Mouse (Mus musculus): ENCODE results near the gene Cenpa. TPM values are rescaled to one million over a fixed set of nuclear protein-coding genes. Genes with fewer than 3 reads are reported as not detected.

Gene Cenpa
- 402 and 439 TPM in 2 replicates for polyA plus RNA-seq (2016; fragmentation: Nextera tagmentation; extraction: Ambion mirVana)

DNA sequence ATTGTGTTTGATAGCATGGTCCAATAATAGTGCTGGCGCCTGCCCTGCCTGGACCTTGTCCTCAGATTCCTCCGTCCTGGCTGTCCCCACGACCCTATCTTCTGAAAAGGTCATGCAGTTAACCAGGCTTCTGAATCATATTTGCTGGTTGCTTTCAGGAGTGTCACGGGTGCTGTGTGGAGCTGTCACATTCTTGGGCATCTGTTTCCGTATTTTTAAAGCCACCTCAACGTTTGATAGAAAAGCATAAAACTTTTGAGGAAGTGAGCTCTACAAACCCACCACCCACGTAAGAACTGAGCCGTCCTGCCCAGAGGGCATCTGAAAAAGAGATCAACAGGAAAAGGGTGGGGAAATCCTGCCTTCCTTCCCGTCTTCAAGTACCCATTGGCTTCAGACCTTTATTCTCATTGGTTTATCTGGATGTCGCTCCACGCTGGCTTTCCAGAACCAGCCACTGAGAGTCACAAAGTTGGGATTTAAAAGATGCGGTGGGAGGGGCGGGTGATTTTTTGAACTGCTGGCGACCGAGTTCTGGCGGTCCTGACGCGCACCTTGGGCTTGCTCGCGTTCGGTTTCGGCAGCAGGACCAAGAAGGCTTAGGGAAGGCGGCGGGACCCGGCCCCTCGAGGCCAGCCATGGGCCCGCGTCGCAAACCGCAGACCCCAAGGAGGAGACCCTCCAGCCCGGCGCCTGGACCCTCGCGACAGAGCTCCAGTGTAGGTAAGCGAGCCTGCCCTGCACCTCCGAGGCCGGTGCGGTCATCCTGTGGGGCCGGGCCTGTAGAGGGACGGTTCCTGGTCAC is at the start of gene Cenpa:
Cenpa (plus strand) TSS at position 387 of the 805 bp plus-strand sequence.
- Histone ChIP-seq H3K4me2 (peak within 1 kb of the TSS; percentile 63), H3K4me3 (replicated peaks) (peak within 1 kb of the TSS; percentile 82), H3K36me3 (peaks cover 28% of the 10 kb centered on the region), H3K4me1 (replicated peaks) (peaks cover 15% of the 10 kb centered on the region), H3K9me3 (no peaks in the 10 kb centered on the region), H3K27ac (peak within 1 kb of the TSS; percentile 89), H3K9ac (replicated peaks) (peak within 1 kb of the TSS; percentile 87), H3K27me3 (no peaks in the 10 kb centered on the region)
- WGBS, result under 1% methylated on average over 40 of the region's 40 CpGs
- ATAC-seq (ENCODE audit: insufficient number of reproducible peaks, insufficient read depth, low FRiP score, low TSS enrichment, low read depth), result peak; percentile 95

- WGBS, result 25% methylated on average over 3 of the region's 3 CpGs
These were observed 49.2 kb upstream of the Cenpa start for GRCm38 (mm10) chr5:30617357-30617756.

GRCm38 (mm10) chr5:30617851-30618250 is 48.7 kb upstream of the Cenpa start:
- Histone ChIP-seq H3K4me1 (replicated peaks) (peaks cover 27% of the 10 kb centered on the region), H3K9me3 (no peaks in the 10 kb centered on the region), H3K36me3 (no peaks in the 10 kb centered on the region), H3K4me3 (replicated peaks) (no peak overlapping the region), H3K27ac (no peak overlapping the region), H3K4me2 (no peak overlapping the region), H3K27me3 (peaks cover 53% of the 10 kb centered on the region), H3K9ac (replicated peaks) (peak overlapping the region; percentile 8; the same call in 1 of the 2 replicates)
- ATAC-seq (ENCODE audit: insufficient number of reproducible peaks, insufficient read depth, low FRiP score, low TSS enrichment, low read depth), result no peak
- 39% methylated on average over 11 of the region's 11 CpGs for WGBS

More at GRCm38 (mm10) chr5:30617357-30617756, 49.2 kb upstream of the Cenpa start:
- Histone ChIP-seq H3K9ac (replicated peaks) (peak overlapping the region; percentile 8; the same call in 1 of the 2 replicates), H3K27ac (no peak overlapping the region), H3K4me2 (no peak overlapping the region), H3K27me3 (peaks cover 48% of the 10 kb centered on the region), H3K36me3 (no peaks in the 10 kb centered on the region), H3K4me3 (replicated peaks) (no peak overlapping the region), H3K9me3 (no peaks in the 10 kb centered on the region), H3K4me1 (replicated peaks) (peaks cover 22% of the 10 kb centered on the region)
- ATAC-seq (ENCODE audit: insufficient number of reproducible peaks, insufficient read depth, low FRiP score, low TSS enrichment, low read depth), result no peak

GRCm38 (mm10) chr5:30618376-30619003 is 48.1 kb upstream of the Cenpa start:
- H3K4me3 ChIP-seq (replicated peaks), result no peak overlapping the region
- H3K4me1 ChIP-seq (replicated peaks), result peaks cover 30% of the 10 kb centered on the region
- no peak overlapping the region for H3K9ac ChIP-seq (replicated peaks)
- no peaks in the 10 kb centered on the region for H3K36me3 ChIP-seq
- H3K9me3 ChIP-seq, result no peaks in the 10 kb centered on the region
- no peak overlapping the region for H3K27ac ChIP-seq
- peaks cover 58% of the 10 kb centered on the region for H3K27me3 ChIP-seq
- H3K4me2 ChIP-seq, result no peak overlapping the region
- no peak for ATAC-seq (ENCODE audit: insufficient number of reproducible peaks, insufficient read depth, low FRiP score, low TSS enrichment, low read depth)
- 83% methylated on average over 8 of the region's 8 CpGs for WGBS

DNA sequence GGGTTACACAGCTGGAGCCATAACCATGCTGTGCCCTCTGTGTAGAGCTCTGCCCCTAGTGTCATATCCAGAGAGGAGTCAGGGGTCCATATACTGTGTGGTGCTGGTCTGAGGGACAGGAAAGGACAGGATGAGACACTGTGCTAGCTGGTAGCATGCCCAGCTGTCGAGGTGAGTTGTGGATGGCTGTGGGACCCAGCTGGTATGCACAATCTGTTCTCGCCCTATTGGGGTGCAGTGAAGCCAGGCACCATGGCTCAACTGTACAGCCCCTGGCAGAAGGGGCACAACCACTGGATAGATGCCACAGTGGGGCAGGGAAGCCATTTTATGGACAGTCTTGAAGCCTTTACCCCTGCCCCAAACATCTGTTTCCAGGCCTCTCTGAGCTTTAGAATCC is 47.4 kb upstream of the Cenpa start:
- no peak overlapping the region for H3K4me3 ChIP-seq (replicated peaks)
- H3K27me3 ChIP-seq, result peaks cover 62% of the 10 kb centered on the region
- no peaks in the 10 kb centered on the region for H3K36me3 ChIP-seq
- WGBS, result 78% methylated on average over 2 of the region's 2 CpGs
- H3K9me3 ChIP-seq, result no peaks in the 10 kb centered on the region
- H3K4me1 ChIP-seq (replicated peaks), result peaks cover 27% of the 10 kb centered on the region
- H3K9ac ChIP-seq (replicated peaks), result no peak overlapping the region
- ATAC-seq (ENCODE audit: insufficient number of reproducible peaks, insufficient read depth, low FRiP score, low TSS enrichment, low read depth), result no peak
- H3K4me2 ChIP-seq, result no peak overlapping the region
- no peak overlapping the region for H3K27ac ChIP-seq

DNA sequence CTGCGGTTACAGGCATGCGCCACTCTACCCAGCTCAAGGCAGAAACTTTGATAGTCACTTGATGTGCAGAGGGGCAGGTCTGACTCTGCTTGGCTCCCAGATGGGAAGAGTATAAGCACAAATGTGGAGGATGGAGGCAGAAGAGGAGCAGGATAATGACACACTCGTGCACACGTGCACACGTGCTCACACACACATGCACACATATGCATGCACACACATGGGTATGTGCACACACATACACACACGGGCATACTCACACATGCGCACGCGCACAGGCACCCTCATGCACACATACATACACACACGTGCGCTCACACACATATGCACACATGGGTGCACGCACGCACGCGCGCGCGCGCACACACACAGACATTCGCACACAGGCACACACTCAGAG is 46.0 kb upstream of the Cenpa start:
- no peak overlapping the region for H3K9ac ChIP-seq (replicated peaks)
- peaks cover 17% of the 10 kb centered on the region for H3K4me1 ChIP-seq (replicated peaks)
- H3K4me3 ChIP-seq (replicated peaks), result no peak overlapping the region
- 96% methylated on average over 20 of the region's 20 CpGs for WGBS
- H3K9me3 ChIP-seq, result no peaks in the 10 kb centered on the region
- H3K4me2 ChIP-seq, result no peak overlapping the region
- H3K36me3 ChIP-seq, result no peaks in the 10 kb centered on the region
- no peak for ATAC-seq (ENCODE audit: insufficient number of reproducible peaks, insufficient read depth, low FRiP score, low TSS enrichment, low read depth)
- no peak overlapping the region for H3K27ac ChIP-seq
- H3K27me3 ChIP-seq, result peaks cover 67% of the 10 kb centered on the region

DNA sequence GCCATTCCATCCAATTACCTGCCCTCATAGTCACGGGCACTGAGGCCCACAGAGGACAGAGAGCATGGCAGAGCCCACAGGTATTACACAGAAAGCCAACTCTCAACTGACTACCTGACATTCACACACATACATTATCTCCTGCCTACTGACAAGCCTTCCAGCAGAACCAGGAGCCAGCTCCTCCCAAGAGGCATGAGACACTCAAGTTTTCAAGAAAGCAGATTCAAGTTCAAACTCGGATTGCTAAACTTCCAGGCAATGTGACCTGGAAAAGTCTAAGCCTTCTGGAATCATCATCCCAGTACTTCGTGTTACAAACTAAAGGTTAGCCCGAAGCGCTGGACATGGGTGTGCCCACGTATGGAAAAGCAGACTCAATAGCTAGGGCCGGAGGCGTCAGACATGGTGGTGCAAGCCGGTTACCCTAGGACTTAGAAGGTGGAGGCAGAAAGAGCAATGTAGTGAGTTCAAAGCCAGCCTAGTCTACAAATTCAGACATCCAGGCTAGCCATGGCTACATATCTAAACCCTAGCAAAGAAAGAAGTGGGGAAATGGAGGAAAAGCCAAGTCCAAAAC is 45.3 kb upstream of the Cenpa start:
- H3K4me1 ChIP-seq (replicated peaks), result peaks cover 17% of the 10 kb centered on the region
- H3K36me3 ChIP-seq, result no peaks in the 10 kb centered on the region
- WGBS, result 92% methylated on average over 9 of the region's 9 CpGs
- peaks cover 67% of the 10 kb centered on the region for H3K27me3 ChIP-seq
- no peak overlapping the region for H3K27ac ChIP-seq
- no peaks in the 10 kb centered on the region for H3K9me3 ChIP-seq
- peak overlapping the region; percentile 92; the same call in 1 of the 2 replicates for H3K4me2 ChIP-seq
- ATAC-seq (ENCODE audit: insufficient number of reproducible peaks, insufficient read depth, low FRiP score, low TSS enrichment, low read depth), result no peak
- H3K4me3 ChIP-seq (replicated peaks), result no peak overlapping the region
- no peak overlapping the region for H3K9ac ChIP-seq (replicated peaks)

GRCm38 (mm10) chr5:30621844-30622176 is 44.8 kb upstream of the Cenpa start:
- H3K4me1 ChIP-seq (replicated peaks), result peaks cover 17% of the 10 kb centered on the region
- no peak overlapping the region; the same call in 1 of the 2 replicates for H3K9ac ChIP-seq (replicated peaks)
- peak overlapping the region; percentile 48 for H3K4me3 ChIP-seq (replicated peaks)
- WGBS, result 48% methylated on average over 22 of the region's 22 CpGs
- H3K27ac ChIP-seq, result no peak overlapping the region
- no peaks in the 10 kb centered on the region for H3K9me3 ChIP-seq
- H3K36me3 ChIP-seq, result no peaks in the 10 kb centered on the region
- peak overlapping the region; percentile 92 for H3K4me2 ChIP-seq
- peaks cover 64% of the 10 kb centered on the region for H3K27me3 ChIP-seq
- ATAC-seq (ENCODE audit: insufficient number of reproducible peaks, insufficient read depth, low FRiP score, low TSS enrichment, low read depth), result no peak

DNA sequence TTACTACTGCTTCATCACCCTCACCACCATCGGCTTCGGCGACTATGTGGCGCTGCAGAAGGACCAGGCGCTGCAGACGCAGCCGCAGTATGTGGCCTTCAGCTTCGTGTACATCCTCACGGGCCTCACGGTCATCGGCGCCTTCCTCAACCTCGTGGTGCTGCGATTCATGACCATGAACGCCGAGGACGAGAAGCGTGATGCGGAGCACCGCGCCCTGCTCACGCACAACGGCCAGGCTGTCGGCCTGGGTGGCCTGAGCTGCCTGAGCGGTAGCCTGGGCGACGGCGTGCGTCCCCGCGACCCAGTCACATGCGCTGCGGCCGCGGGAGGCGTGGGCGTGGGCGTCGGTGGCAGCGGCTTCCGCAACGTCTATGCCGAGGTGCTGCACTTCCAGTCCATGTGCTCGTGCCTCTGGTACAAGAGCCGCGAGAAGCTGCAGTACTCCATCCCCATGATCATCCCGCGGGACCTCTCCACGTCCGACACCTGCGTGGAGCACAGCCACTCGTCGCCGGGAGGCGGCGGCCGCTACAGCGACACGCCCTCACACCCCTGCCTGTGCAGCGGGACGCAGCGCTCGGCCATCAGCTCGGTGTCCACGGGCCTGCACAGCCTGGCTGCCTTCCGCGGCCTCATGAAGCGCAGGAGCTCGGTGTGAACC is 44.3 kb upstream of the Cenpa start:
- WGBS, result 4% methylated on average over 69 of the region's 69 CpGs
- H3K9me3 ChIP-seq, result no peaks in the 10 kb centered on the region
- peaks cover 17% of the 10 kb centered on the region for H3K4me1 ChIP-seq (replicated peaks)
- H3K9ac ChIP-seq (replicated peaks), result peak overlapping the region; percentile 47
- peak; percentile 56 for ATAC-seq (ENCODE audit: insufficient number of reproducible peaks, insufficient read depth, low FRiP score, low TSS enrichment, low read depth)
- H3K36me3 ChIP-seq, result no peaks in the 10 kb centered on the region
- H3K4me3 ChIP-seq (replicated peaks), result peak overlapping the region; percentile 48
- peak overlapping the region; percentile 92 for H3K4me2 ChIP-seq
- H3K27ac ChIP-seq, result no peak overlapping the region
- H3K27me3 ChIP-seq, result peaks cover 64% of the 10 kb centered on the region

- Histone ChIP-seq H3K9ac (replicated peaks) (peak overlapping the region; percentile 47), H3K36me3 (no peaks in the 10 kb centered on the region), H3K9me3 (no peaks in the 10 kb centered on the region), H3K27ac (no peak overlapping the region), H3K4me3 (replicated peaks) (peak overlapping the region; percentile 48), H3K4me2 (peak overlapping the region; percentile 92), H3K4me1 (replicated peaks) (peaks cover 17% of the 10 kb centered on the region), H3K27me3 (peaks cover 62% of the 10 kb centered on the region)
- 0 out of 2 replicates have a peak, but pooled peaks have one; percentile 26 for ATAC-seq (ENCODE audit: insufficient number of reproducible peaks, insufficient read depth, low FRiP score, low TSS enrichment, low read depth)
- 2% methylated on average over 10 of the region's 10 CpGs for WGBS
These were observed 43.8 kb upstream of the Cenpa start for GRCm38 (mm10) chr5:30622841-30623185.

DNA sequence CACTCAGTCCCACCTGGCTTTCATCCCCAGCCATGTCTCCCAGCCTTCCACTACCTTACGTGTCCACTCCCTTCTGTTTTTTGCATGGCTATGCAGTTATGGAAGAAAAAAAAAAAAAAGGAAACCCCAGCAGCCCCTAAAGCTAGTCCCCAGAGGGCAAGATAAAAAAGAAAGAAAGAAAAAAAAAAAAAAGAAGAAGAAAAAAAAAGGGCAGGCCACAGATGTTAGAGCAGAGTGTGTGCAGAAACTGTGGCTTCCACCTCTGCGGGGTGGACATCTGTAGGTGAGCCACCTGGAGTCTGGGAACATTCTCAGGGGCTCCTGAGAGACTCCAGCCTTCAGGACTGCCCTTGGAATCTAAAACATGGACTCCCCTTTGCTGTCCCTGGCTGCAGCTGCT is 43.2 kb upstream of the Cenpa start:
- Histone ChIP-seq H3K27me3 (peaks cover 56% of the 10 kb centered on the region), H3K9ac (replicated peaks) (peak overlapping the region; percentile 47; the same call in 1 of the 2 replicates), H3K36me3 (no peaks in the 10 kb centered on the region), H3K4me2 (peak overlapping the region; percentile 92), H3K4me3 (replicated peaks) (peak overlapping the region; percentile 48; the same call in 1 of the 2 replicates), H3K9me3 (no peaks in the 10 kb centered on the region), H3K27ac (no peak overlapping the region), H3K4me1 (replicated peaks) (peaks cover 17% of the 10 kb centered on the region)
- 41% methylated on average over 2 of the region's 2 CpGs for WGBS
- ATAC-seq (ENCODE audit: insufficient number of reproducible peaks, insufficient read depth, low FRiP score, low TSS enrichment, low read depth), result no peak

Data from limb, embryonic 12.5 days (tissue).